Mouse (Mus musculus): ENCODE data around the gene Mcm5. TPM values are rescaled to one million over a fixed set of nuclear protein-coding genes. Genes with fewer than 3 reads are reported as not detected.

Gene Mcm5
- total and polyA plus RNA-seq, 3 experiments = 397 to 459 TPM; not detected in 1

- Histone ChIP-seq H3K4me1 (ENCODE audit: control insufficient read depth in 1 of 2, insufficient read depth in 2 of 2, low read length in 2 of 2) (no peaks in the 10 kb centered on the region; a peak in 1 of 4 replicates), H3K36me3 (ENCODE audit: control insufficient read depth in 1 of 2, insufficient read depth in 2 of 2, low read length in 2 of 2) (no peaks in the 10 kb centered on the region), H3K79me2 (ENCODE audit: control insufficient read depth, insufficient read depth, low read length, poor library complexity) (no peaks in the 10 kb centered on the region), H3K9me3 (replicated peaks; ENCODE audit: insufficient read depth, low read length) (no peaks in the 10 kb centered on the region), H3K27me3 (ENCODE audit: control insufficient read depth in 1 of 2, insufficient read depth in 2 of 2, low read length in 2 of 2) (no peaks in the 10 kb centered on the region), H3K9ac (ENCODE audit: control insufficient read depth, low read depth, low read length, poor library complexity, severe bottlenecking) (no peak overlapping the region), H3K4me3 (ENCODE audit: control insufficient read depth in 1 of 2, insufficient read depth in 1 of 2, low read depth in 2 of 2, low read length in 2 of 2) (no peak overlapping the region), H3K27ac (ENCODE audit: control insufficient read depth, low read depth, low read length) (no peak overlapping the region)
- DNase-seq (ENCODE audit: low read depth, low spot score) = peak; percentile 87
- TF ChIP-seq MYB (IDR thresholded peaks at IDR 0.05; ENCODE audit: low read depth, low read length) = no peak
- no peak for TF ChIP-seq E2F4 (IDR thresholded peaks at IDR 0.05; ENCODE audit: borderline replicate concordance, low read depth, low read length)
- no peak for TF ChIP-seq MAFK (IDR thresholded peaks at IDR 0.05; ENCODE audit: borderline replicate concordance, low read depth, low read length)
- 0 out of 2 replicates have a peak, but pooled peaks have one; percentile 41 for TF ChIP-seq USF1 (IDR thresholded peaks at IDR 0.05; ENCODE audit: low read depth, low read length)
- no peak for TF ChIP-seq ZMIZ1 (IDR thresholded peaks at IDR 0.05; ENCODE audit: low read depth, low read length)
- no peak for TF ChIP-seq MEF2A (IDR thresholded peaks at IDR 0.05; ENCODE audit: extremely low read depth, insufficient replicate concordance, low read depth, low read length, poor library complexity, severe bottlenecking)
- TF ChIP-seq ZC3H11A (IDR thresholded peaks at IDR 0.05; ENCODE audit: low read depth, low read length) = peak; percentile 86
- peak; percentile 84 to 93 (median 87) for TF ChIP-seq CTCF (IDR thresholded peaks at IDR 0.05 in 2 of 3, conservative IDR thresholded peaks at IDR 0.05 in 1 of 3; ENCODE audit: control insufficient read depth in 1 of 3, insufficient read depth in 1 of 3, low read depth in 2 of 3, low read length in 3 of 3, poor library complexity in 1 of 3, severe bottlenecking in 1 of 3)
- TF ChIP-seq USF2 (IDR thresholded peaks at IDR 0.05; ENCODE audit: borderline replicate concordance in 1 of 2, insufficient read depth in 1 of 2, low read depth in 1 of 2, low read length in 2 of 2) = no peak
- TF ChIP-seq EP300 (IDR thresholded peaks at IDR 0.05; ENCODE audit: low read depth in 1 of 2, low read length in 2 of 2) = no peak
- TF ChIP-seq MYC (IDR thresholded peaks at IDR 0.05; ENCODE audit: low read depth, low read length) = peak; percentile 97
- TF ChIP-seq SIN3A (IDR thresholded peaks at IDR 0.05; ENCODE audit: low read length) = peak; percentile 64
- TF ChIP-seq ZNF384 (IDR thresholded peaks at IDR 0.05; ENCODE audit: low read depth, low read length) = no peak
- TF ChIP-seq KAT2A (conservative IDR thresholded peaks at IDR 0.05; ENCODE audit: low read depth, low read length) = no peak
- peak; percentile 62; the same call in 1 of the 2 replicates for TF ChIP-seq BHLHE40 (IDR thresholded peaks at IDR 0.05; ENCODE audit: borderline replicate concordance, low read depth, low read length)
- TF ChIP-seq NELFE (IDR thresholded peaks at IDR 0.05; ENCODE audit: low read depth, low read length) = no peak
- TF ChIP-seq RAD21 (IDR thresholded peaks at IDR 0.05; ENCODE audit: low read depth, low read length) = peak; percentile 90
- peak; percentile 94 for TF ChIP-seq MAX (IDR thresholded peaks at IDR 0.05; ENCODE audit: low read length)
- peak; percentile 31; the same call in 1 of the 2 replicates for TF ChIP-seq ELF1 (IDR thresholded peaks at IDR 0.05; ENCODE audit: low read depth, low read length)
- peak; percentile 80 for TF ChIP-seq MXI1 (IDR thresholded peaks at IDR 0.05; ENCODE audit: low read depth, low read length)
- peak; percentile 88 for TF ChIP-seq SMC3 (IDR thresholded peaks at IDR 0.05; ENCODE audit: low read depth, low read length)
These were observed 37.6 kb upstream of the Mcm5 start for GRCm38 (mm10) chr8:75071627-75072346.

All from MEL (cell line).